In the genomic region with DNA sequence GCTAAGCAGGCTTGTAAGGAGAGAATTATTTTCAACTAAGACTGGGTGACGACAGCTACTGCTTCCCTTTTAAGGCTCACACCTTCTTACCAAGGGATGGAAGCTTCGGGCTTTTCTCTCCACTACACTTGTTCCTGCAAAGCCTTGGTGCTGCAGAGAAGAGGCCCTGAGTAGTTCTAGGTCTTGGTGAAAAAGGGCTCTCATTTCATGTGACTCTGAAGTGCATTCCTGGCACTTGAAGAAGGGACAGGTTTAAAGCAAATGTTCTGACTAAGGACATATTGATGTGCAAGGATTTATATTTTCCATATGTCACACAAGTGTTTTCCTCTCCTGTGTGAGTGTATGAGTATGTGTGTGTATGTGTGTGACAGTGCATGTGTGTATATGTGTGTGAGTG, we compare ENCODE assay signal across 29 mouse cellular contexts.
DNase-seq lines count a peak whose midpoint lies in the region; ATAC-seq lines count a peak whose summit lies in the region.
"Had no signal": no experiment of that assay in that cellular context is flagged by ENCODE, and none has a peak within 500 bp of the region (broad histone marks: within the 10 kb centered on the region; RNA-seq: fewer than 3 reads in every experiment).

No protein-coding gene starts in this region.

- H3K4me3 ChIP-seq in lung, embryonic 16.5 days (ENCODE audit: low read length), result no peak overlapping the region
- H3K4me3 ChIP-seq: embryonic facial prominence, embryonic 13.5 days; embryonic facial prominence, embryonic 15.5 days; erythroblast, embryonic 14.5 days; forebrain, embryonic 10.5 days; forebrain, embryonic 12.5 days had no signal

- H3K27ac ChIP-seq in lung, embryonic 16.5 days (ENCODE audit: low read length), result 0 out of 2 replicates have a peak overlapping the region, but pooled peaks have one; percentile 19
- H3K27ac ChIP-seq: embryonic facial prominence, embryonic 13.5 days; embryonic facial prominence, embryonic 15.5 days; forebrain, embryonic 10.5 days; forebrain, embryonic 12.5 days had no signal

- H3K9me3 ChIP-seq in lung, embryonic 16.5 days (ENCODE audit: control insufficient read depth, low read length), result no peaks in the 10 kb centered on the region
- H3K9me3 ChIP-seq: embryonic facial prominence, embryonic 13.5 days; embryonic facial prominence, embryonic 15.5 days; forebrain, embryonic 12.5 days; G1E had no signal

- no peak for DNase-seq in frontal cortex, postnatal 36 days (ENCODE audit: low spot score in 2 of 2)
- DNase-seq in lung, postnatal 4 days, result no peak
- DNase-seq in lung, postnatal 36 days, result peak; percentile 40
- no peak for DNase-seq in lung, postnatal 25 days (ENCODE audit: low spot score)
- DNase-seq: adrenal gland, adult 2 months; adrenal gland, postnatal 10 days; adrenal gland, postnatal 25 days; B cell, adult 2 months; cerebellum, adult 11 months; cerebellum, adult 18-20 months; cerebellum, adult 8-10 months; cerebellum, adult 9-11 months; cerebellum, postnatal 14 days; cerebellum, postnatal 36 days; embryo, embryonic 11 days had no signal

- H3K4me2 ChIP-seq in lung, embryonic 16.5 days (ENCODE audit: low read depth, low read length), result no peak overlapping the region
- H3K4me2 ChIP-seq: embryonic facial prominence, embryonic 13.5 days; embryonic facial prominence, embryonic 15.5 days; forebrain, embryonic 12.5 days had no signal

- peaks cover 22% of the 10 kb centered on the region for H3K4me1 ChIP-seq in lung, embryonic 16.5 days (replicated peaks; ENCODE audit: control insufficient read depth, insufficient read depth, low read length)

- ATAC-seq in frontal cortex, adult (ENCODE audit: low TSS enrichment), result 0 out of 2 replicates have a peak, but pooled peaks have one; percentile 20
- ATAC-seq in lung, embryonic 16.5 days (ENCODE audit: low read depth), result peak; percentile 50; the same call in 1 of the 2 replicates
- ATAC-seq: activated CD4-positive, CD25-positive, alpha-beta regulatory T cell, adult 4 months; CD4-positive, CD25-positive, alpha-beta regulatory T cell, adult 4 months; forebrain, embryonic 14.5 days; forebrain, embryonic 16.5 days; Patski had no signal

- H3K9ac ChIP-seq in lung, embryonic 16.5 days (ENCODE audit: low read length), result no peak overlapping the region
- H3K9ac ChIP-seq: embryonic facial prominence, embryonic 13.5 days; embryonic facial prominence, embryonic 15.5 days; forebrain, embryonic 12.5 days had no signal

- WGBS in lung, embryonic 16.5 days, result 51% methylated on average over 2 of the region's 2 CpGs

- no peaks in the 10 kb centered on the region for H3K36me3 ChIP-seq in lung, embryonic 16.5 days (ENCODE audit: control insufficient read depth, insufficient read depth, low read length)
- H3K36me3 ChIP-seq: embryonic facial prominence, embryonic 13.5 days; embryonic facial prominence, embryonic 15.5 days; forebrain, embryonic 12.5 days; G1E had no signal

- no peaks in the 10 kb centered on the region for H3K27me3 ChIP-seq in lung, embryonic 16.5 days (ENCODE audit: control insufficient read depth, insufficient read depth, low read depth, low read length)
- H3K27me3 ChIP-seq: CH12.LX; embryonic facial prominence, embryonic 13.5 days; embryonic facial prominence, embryonic 15.5 days; forebrain, embryonic 12.5 days; Patski had no signal
